Mouse (Mus musculus): Measurements from ENCODE around the gene Tmsb15b2. TPM values are rescaled to one million over a fixed set of nuclear protein-coding genes. Genes with fewer than 3 reads are reported as not detected.
"Not testable (repeated sequence)": the region's sequence is repeated elsewhere in the genome, so short reads cannot be mapped to it uniquely, and the experiment has no call there.

Gene Tmsb15b2
- polyA plus RNA-seq, 1 experiment from 2014 or later, result 76.2 TPM

DNA sequence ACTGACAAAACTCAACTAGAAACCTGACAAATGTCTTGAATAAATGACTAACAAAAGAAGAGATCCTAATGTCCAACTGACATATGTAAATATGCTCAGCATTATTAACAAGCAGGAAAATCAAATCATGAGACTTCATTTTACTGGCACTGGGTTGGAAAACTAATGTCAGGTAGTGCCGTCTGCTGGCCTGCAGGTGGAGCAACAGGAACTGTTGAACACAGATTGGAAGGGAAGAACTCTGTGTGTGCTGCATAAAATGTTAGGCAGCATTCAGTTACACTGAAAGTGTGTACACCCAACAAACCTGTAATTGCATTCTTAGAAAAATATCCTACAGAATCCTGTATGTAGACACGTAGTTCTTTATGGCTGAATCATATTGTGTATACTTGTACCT is 15.6 kb downstream of the Tmsb15b2 start:
- Histone ChIP-seq H3K9ac (ENCODE audit: low read depth, low read length) (no peak overlapping the region), H3K27ac (no peak overlapping the region), H3K27me3 (ENCODE audit: insufficient read depth, low read length) (no peaks in the 10 kb centered on the region), H3K4me1 (replicated peaks; ENCODE audit: insufficient read depth, low read length) (no peaks in the 10 kb centered on the region), H3K36me3 (ENCODE audit: insufficient read depth, low read length) (no peaks in the 10 kb centered on the region), H3K4me2 (ENCODE audit: low read length) (no peak overlapping the region), H3K4me3 (replicated peaks; ENCODE audit: low read depth, low read length) (no peak overlapping the region), H3K9me3 (replicated peaks; ENCODE audit: low read length) (no peaks in the 10 kb centered on the region)
- 26% methylated on average over 2 of the region's 2 CpGs for whole genome bisulfite sequencing
- TF ChIP-seq CTCF (IDR thresholded peaks at IDR 0.05; ENCODE audit: low read depth), result peak; percentile 64
- ATAC-seq (replicated peaks; ENCODE audit: low FRiP score, low read depth) (no peak; the same call in 1 of the 2 replicates), DNase-seq (ENCODE audit: low spot score) (peak; percentile 22)

DNA sequence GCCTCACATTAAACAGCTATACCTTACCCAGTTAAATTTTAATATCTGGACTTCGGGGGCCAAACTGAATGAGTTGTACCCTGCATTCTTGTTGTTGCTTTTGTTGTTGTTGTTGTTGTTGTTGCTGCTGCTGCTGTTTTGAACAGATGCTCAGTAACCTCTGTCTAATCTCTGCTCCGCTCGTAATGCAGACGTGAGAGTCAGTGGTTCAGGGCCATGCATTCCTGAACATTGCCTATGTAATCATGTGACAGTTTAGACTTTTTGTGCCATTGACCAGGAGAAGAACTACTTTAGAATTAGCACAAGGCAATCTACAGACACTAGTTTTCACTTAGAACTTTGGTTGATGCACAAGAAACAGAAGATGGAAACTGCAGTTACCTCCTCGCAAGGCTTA is 17.0 kb downstream of the Tmsb15b2 start:
- not testable (repeated sequence) for H3K36me3 ChIP-seq (ENCODE audit: insufficient read depth, low read length); H3K9ac ChIP-seq (ENCODE audit: low read depth, low read length); H3K4me1 ChIP-seq (replicated peaks; ENCODE audit: insufficient read depth, low read length); ATAC-seq (replicated peaks; ENCODE audit: low FRiP score, low read depth); DNase-seq (ENCODE audit: low spot score); H3K9me3 ChIP-seq (replicated peaks; ENCODE audit: low read length); H3K27me3 ChIP-seq (ENCODE audit: insufficient read depth, low read length); H3K27ac ChIP-seq
- WGBS, result 65% methylated on average over 5 of the region's 5 CpGs
- H3K4me2 ChIP-seq (ENCODE audit: low read length), result peak overlapping the region; percentile 37
- 0 out of 2 replicates have a peak overlapping the region, but pooled peaks have one; percentile 24 for H3K4me3 ChIP-seq (replicated peaks; ENCODE audit: low read depth, low read length)

DNA sequence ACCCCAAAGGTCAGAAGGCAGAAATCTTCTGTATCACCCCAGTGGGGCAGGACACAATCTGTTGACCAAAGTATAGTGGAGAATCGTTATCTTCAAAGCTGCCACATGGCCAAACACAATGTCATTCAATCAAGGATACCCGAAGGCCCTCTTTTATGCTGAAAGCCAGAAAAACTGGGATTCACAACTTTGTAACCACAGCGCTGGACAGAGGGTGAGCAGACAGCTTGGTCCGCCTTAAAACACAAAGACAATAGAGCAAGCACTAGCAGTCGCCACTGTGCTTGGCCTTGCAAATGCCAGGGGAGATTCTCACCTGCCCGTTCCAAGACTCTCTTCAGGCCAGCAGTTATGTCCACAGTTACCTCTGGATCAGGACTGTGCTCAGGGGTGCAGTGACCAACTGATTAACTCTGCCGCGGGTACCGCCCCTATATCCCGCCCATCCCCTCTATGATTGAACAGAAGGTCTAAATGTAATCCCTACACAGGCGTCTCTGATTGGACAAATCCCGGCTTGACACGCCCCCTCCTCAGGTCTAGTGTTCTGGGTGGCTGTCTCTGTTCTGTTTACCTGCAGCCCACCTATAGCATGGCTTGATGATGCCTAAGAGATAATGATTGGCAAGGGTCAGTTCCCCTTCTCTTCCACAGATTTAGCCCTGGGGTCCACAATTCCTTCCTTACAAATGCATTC is 17.6 kb downstream of the Tmsb15b2 start:
- peak; percentile 97 for ATAC-seq (replicated peaks; ENCODE audit: low FRiP score, low read depth)
- Histone ChIP-seq H3K4me2 (ENCODE audit: low read length) (peak overlapping the region; percentile 37), H3K4me3 (replicated peaks; ENCODE audit: low read depth, low read length) (peak overlapping the region; percentile 24; the same call in 1 of the 2 replicates)
- H3K27ac ChIP-seq; H3K4me1 ChIP-seq (replicated peaks; ENCODE audit: insufficient read depth, low read length); H3K9me3 ChIP-seq (replicated peaks; ENCODE audit: low read length); H3K27me3 ChIP-seq (ENCODE audit: insufficient read depth, low read length); H3K9ac ChIP-seq (ENCODE audit: low read depth, low read length); H3K36me3 ChIP-seq (ENCODE audit: insufficient read depth, low read length): not testable (repeated sequence)
- DNase-seq (ENCODE audit: low spot score), result peak; percentile 42
- WGBS, result 29% methylated on average over 13 of the region's 13 CpGs

DNA sequence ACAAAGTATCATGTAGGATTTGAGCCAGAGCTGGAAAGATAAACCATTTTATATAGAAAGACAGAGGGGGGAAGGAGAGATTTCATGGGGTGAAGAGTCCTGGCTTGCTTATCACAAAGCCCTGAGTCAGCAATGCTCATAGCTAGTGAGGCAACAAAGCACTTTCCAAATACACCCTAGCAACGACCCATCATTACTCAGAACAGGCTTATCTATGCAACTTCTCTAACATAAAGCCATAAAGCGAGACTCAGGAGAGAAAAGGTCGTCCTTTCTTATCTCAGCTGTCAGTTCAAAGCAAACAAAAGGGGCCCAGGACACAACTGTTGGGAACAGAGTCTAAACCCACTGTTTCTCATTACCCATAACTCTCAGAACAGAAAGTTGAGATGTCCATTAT is 37.3 kb downstream of the Tmsb15b2 start:
- Histone ChIP-seq H3K27me3 (ENCODE audit: insufficient read depth, low read length) (no peaks in the 10 kb centered on the region), H3K36me3 (ENCODE audit: insufficient read depth, low read length) (no peaks in the 10 kb centered on the region), H3K4me2 (ENCODE audit: low read length) (no peak overlapping the region), H3K4me1 (replicated peaks; ENCODE audit: insufficient read depth, low read length) (no peaks in the 10 kb centered on the region), H3K9me3 (replicated peaks; ENCODE audit: low read length) (no peaks in the 10 kb centered on the region), H3K9ac (ENCODE audit: low read depth, low read length) (no peak overlapping the region), H3K4me3 (replicated peaks; ENCODE audit: low read depth, low read length) (no peak overlapping the region), H3K27ac (no peak overlapping the region)
- no peak for DNase-seq (ENCODE audit: low spot score)
- no peak for TF ChIP-seq CTCF (IDR thresholded peaks at IDR 0.05; ENCODE audit: low read depth)
- ATAC-seq (replicated peaks; ENCODE audit: low FRiP score, low read depth), result no peak
- 40% methylated on average over 3 of the region's 3 CpGs for WGBS

DNA sequence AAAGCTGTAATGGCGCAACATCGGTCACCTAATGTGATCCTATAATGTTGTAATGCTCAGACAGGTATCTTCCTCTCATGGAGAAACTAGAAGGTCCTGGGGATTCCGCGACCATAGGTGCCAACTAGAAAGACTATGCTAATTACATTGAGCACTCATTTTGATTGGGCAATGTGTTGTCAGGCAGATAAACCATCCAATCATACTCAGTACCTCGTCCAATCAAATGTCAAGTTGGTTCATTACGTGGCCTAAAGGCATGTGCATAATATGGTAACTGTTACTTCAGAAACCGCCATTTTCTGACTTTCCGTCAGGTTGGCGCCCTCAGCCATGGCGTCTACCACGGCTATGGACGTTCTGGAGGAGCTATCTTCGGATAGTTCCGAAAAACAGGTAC is 48.3 kb downstream of the Tmsb15b2 start, which contains the start of gene H2bfm:
TSS of gene H2bfm (plus strand) at position 295 of the 400 bp plus-strand sequence.
- Histone ChIP-seq H3K4me1 (replicated peaks; ENCODE audit: insufficient read depth, low read length) (no peaks in the 10 kb centered on the region), H3K4me2 (ENCODE audit: low read length) (no peak within 1 kb of the TSS), H3K27ac (no peak within 1 kb of the TSS), H3K9me3 (replicated peaks; ENCODE audit: low read length) (no peaks in the 10 kb centered on the region), H3K4me3 (replicated peaks; ENCODE audit: low read depth, low read length) (no peak within 1 kb of the TSS), H3K27me3 (ENCODE audit: insufficient read depth, low read length) (no peaks in the 10 kb centered on the region), H3K9ac (ENCODE audit: low read depth, low read length) (no peak within 1 kb of the TSS), H3K36me3 (ENCODE audit: insufficient read depth, low read length) (no peaks in the 10 kb centered on the region)
- 93% methylated on average over 14 of the region's 14 CpGs for WGBS
- ATAC-seq (replicated peaks; ENCODE audit: low FRiP score, low read depth), result no peak
- no peak for TF ChIP-seq CTCF (IDR thresholded peaks at IDR 0.05; ENCODE audit: low read depth)
- no peak for DNase-seq (ENCODE audit: low spot score)

- no peak for DNase-seq (ENCODE audit: low spot score)
- no peak overlapping the region for H3K4me3 ChIP-seq (replicated peaks; ENCODE audit: low read depth, low read length)
- no peak for TF ChIP-seq CTCF (IDR thresholded peaks at IDR 0.05; ENCODE audit: low read depth)
- H3K27ac ChIP-seq, result no peak overlapping the region
- no peaks in the 10 kb centered on the region for H3K4me1 ChIP-seq (replicated peaks; ENCODE audit: insufficient read depth, low read length)
- no peak overlapping the region for H3K9ac ChIP-seq (ENCODE audit: low read depth, low read length)
- no peak for ATAC-seq (replicated peaks; ENCODE audit: low FRiP score, low read depth)
- no peaks in the 10 kb centered on the region for H3K9me3 ChIP-seq (replicated peaks; ENCODE audit: low read length)
- H3K36me3 ChIP-seq (ENCODE audit: insufficient read depth, low read length), result no peaks in the 10 kb centered on the region
- no peak overlapping the region for H3K4me2 ChIP-seq (ENCODE audit: low read length)
- H3K27me3 ChIP-seq (ENCODE audit: insufficient read depth, low read length), result no peaks in the 10 kb centered on the region
These were observed 49.4 kb downstream of the Tmsb15b2 start for GRCm38 (mm10) chrX:136925863-136926262.

Other genes starting within 250 kb of the Tmsb15b2 start
- gene Morf4l2, start 231.8 kb downstream of the Tmsb15b2 start, polyA plus RNA-seq (2015; fragmentation: Nextera tagmentation; extraction: Ambion mirVana), result 478 and 504 TPM in 2 replicates
- gene Glra4, start 195.4 kb downstream of the Tmsb15b2 start, polyA plus RNA-seq (2015; fragmentation: Nextera tagmentation; extraction: Ambion mirVana), result not detected in 2 replicates
- 1.6 TPM in 2 replicates for gene Plp1, start 152.8 kb downstream of the Tmsb15b2 start, polyA plus RNA-seq (2015; fragmentation: Nextera tagmentation; extraction: Ambion mirVana)
- gene Rab9b, start 106.7 kb downstream of the Tmsb15b2 start, polyA plus RNA-seq (2015; fragmentation: Nextera tagmentation; extraction: Ambion mirVana), result 0.04 and 0.06 TPM in 2 replicates
- gene H2bfm, start 48.2 kb downstream of the Tmsb15b2 start, polyA plus RNA-seq (2015; fragmentation: Nextera tagmentation; extraction: Ambion mirVana), result not detected in 2 replicates
- gene Tmsb15l, start 1.4 kb upstream of the Tmsb15b2 start, polyA plus RNA-seq (2015; fragmentation: Nextera tagmentation; extraction: Ambion mirVana), result 5.9 and 7.3 TPM in 2 replicates
- 41.5 and 51.6 TPM in 2 replicates for gene Tmsb15b1, start 1.4 kb upstream of the Tmsb15b2 start, polyA plus RNA-seq (2015; fragmentation: Nextera tagmentation; extraction: Ambion mirVana)
- 20.5 and 22.0 TPM in 2 replicates for gene Zcchc18, start 17.7 kb upstream of the Tmsb15b2 start, polyA plus RNA-seq (2015; fragmentation: Nextera tagmentation; extraction: Ambion mirVana)
- gene Slc25a53, start 62.8 kb upstream of the Tmsb15b2 start, polyA plus RNA-seq (2015; fragmentation: Nextera tagmentation; extraction: Ambion mirVana), result 9.5 and 9.9 TPM in 2 replicates
- 8.4 and 9.1 TPM in 2 replicates for gene Fam199x, start 74.1 kb upstream of the Tmsb15b2 start, polyA plus RNA-seq (2015; fragmentation: Nextera tagmentation; extraction: Ambion mirVana)
- gene Esx1, start 146.6 kb upstream of the Tmsb15b2 start, polyA plus RNA-seq (2015; fragmentation: Nextera tagmentation; extraction: Ambion mirVana), result not detected in 2 replicates